11 mouse cellular contexts compared by ENCODE assay signal in the genomic region with DNA sequence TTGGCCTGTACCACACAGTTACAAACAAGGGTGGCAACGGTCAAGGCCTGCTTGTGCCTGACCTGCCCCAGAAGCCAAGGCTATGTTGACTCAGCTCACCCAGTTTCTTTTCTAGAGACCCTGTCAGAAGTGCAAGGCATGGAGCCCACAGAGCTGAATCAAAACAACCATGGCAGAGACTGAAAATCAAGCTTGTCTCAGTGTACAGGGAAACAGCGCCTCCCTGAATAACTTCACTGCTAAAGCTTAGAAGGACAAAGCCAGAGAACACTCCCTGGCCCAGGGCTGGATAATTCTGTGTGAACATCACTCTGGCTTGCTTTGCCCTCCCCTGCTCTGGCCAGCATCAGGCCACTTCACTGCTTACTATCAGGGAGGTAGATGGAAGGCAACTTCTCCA.
DNase-seq lines count a peak whose midpoint lies in the region; ATAC-seq and TF ChIP-seq lines count a peak whose summit lies in the region.
"Had no signal": no experiment of that assay in that cellular context is flagged by ENCODE, and none has a peak within 500 bp of the region (broad histone marks: within the 10 kb centered on the region; RNA-seq: fewer than 3 reads in every experiment).

No protein-coding gene starts in this region.

- H3K4me1 ChIP-seq in kidney, embryonic 15.5 days = peaks cover 26% of the 10 kb centered on the region
- H3K4me1 ChIP-seq in hindbrain, embryonic 15.5 days (replicated peaks) = peaks cover 32% of the 10 kb centered on the region
- H3K4me1 ChIP-seq in midbrain, embryonic 15.5 days = peaks cover 28% of the 10 kb centered on the region
- H3K4me1 ChIP-seq in lung, postnatal 0 days (ENCODE audit: insufficient read depth, low read depth, low read length) = 0 out of 2 replicates have a peak, but pooled peaks cover 5% of the 10 kb centered on the region

- TF ChIP-seq EP300 in lung, postnatal 0 days (IDR thresholded peaks at IDR 0.05) = no peak

- no peak for DNase-seq in kidney, postnatal 4 days
- DNase-seq in brain, embryonic 14.5 days (ENCODE audit: low read depth) = peak; percentile 49
- no peak for DNase-seq in cerebellum, adult 9-11 months
- DNase-seq in ovary, postnatal 14 days (ENCODE audit: low spot score) = no peak
- DNase-seq in lung, postnatal 0 days (ENCODE audit: low spot score) = no peak
- DNase-seq: adrenal gland, adult 8-10 months; layer of hippocampus, adult 9-11 months; lung, postnatal 10 days had no signal

- no peak for ATAC-seq in kidney, embryonic 15.5 days (replicated peaks; ENCODE audit: low FRiP score)
- 0 out of 2 replicates have a peak, but pooled peaks have one; percentile 28 for ATAC-seq in hindbrain, embryonic 15.5 days (ENCODE audit: low FRiP score, low read depth)
- ATAC-seq in midbrain, embryonic 15.5 days (replicated peaks) = no peak
- no peak for ATAC-seq in lung, postnatal 0 days

- TF ChIP-seq CTCF in brain, embryonic 14.5 days (IDR thresholded peaks at IDR 0.05; ENCODE audit: borderline replicate concordance, extremely low read depth, insufficient read depth, insufficient read length) = no peak
- TF ChIP-seq CTCF in lung, postnatal 0 days (IDR thresholded peaks at IDR 0.05) = no peak

- H3K36me3 ChIP-seq in kidney, embryonic 15.5 days = no peaks in the 10 kb centered on the region
- no peaks in the 10 kb centered on the region for H3K36me3 ChIP-seq in hindbrain, embryonic 15.5 days
- no peaks in the 10 kb centered on the region for H3K36me3 ChIP-seq in midbrain, embryonic 15.5 days (replicated peaks)
- H3K36me3 ChIP-seq in lung, postnatal 0 days (ENCODE audit: insufficient read depth, low read length) = no peaks in the 10 kb centered on the region

- no peak overlapping the region for H3K4me2 ChIP-seq in kidney, embryonic 15.5 days
- H3K4me2 ChIP-seq in hindbrain, embryonic 15.5 days = no peak overlapping the region
- no peak overlapping the region for H3K4me2 ChIP-seq in midbrain, embryonic 15.5 days
- no peak overlapping the region for H3K4me2 ChIP-seq in lung, postnatal 0 days (replicated peaks; ENCODE audit: low read depth, low read length)

- H3K27ac ChIP-seq in kidney, embryonic 15.5 days = peak overlapping the region; percentile 52; the same call in 1 of the 2 replicates
- H3K27ac ChIP-seq in hindbrain, embryonic 15.5 days (replicated peaks) = peak overlapping the region; percentile 46; the same call in 1 of the 2 replicates
- peak overlapping the region; percentile 73 for H3K27ac ChIP-seq in midbrain, embryonic 15.5 days
- no peak overlapping the region for H3K27ac ChIP-seq in lung, postnatal 0 days (ENCODE audit: low read length)

- H3K9me3 ChIP-seq in kidney, embryonic 15.5 days (replicated peaks) = no peaks in the 10 kb centered on the region
- H3K9me3 ChIP-seq in hindbrain, embryonic 15.5 days = no peaks in the 10 kb centered on the region
- H3K9me3 ChIP-seq in midbrain, embryonic 15.5 days = no peaks in the 10 kb centered on the region
- no peaks in the 10 kb centered on the region for H3K9me3 ChIP-seq in lung, postnatal 0 days (ENCODE audit: low read length)

- WGBS in kidney, embryonic 15.5 days = 71% methylated on average over 2 of the region's 2 CpGs
- WGBS in hindbrain, embryonic 15.5 days = 79% methylated on average over 2 of the region's 2 CpGs
- WGBS in midbrain, embryonic 15.5 days = 56% methylated on average over 2 of the region's 2 CpGs
- WGBS in lung, postnatal 0 days = 70% methylated on average over 2 of the region's 2 CpGs

- H3K4me3 ChIP-seq in kidney, embryonic 15.5 days (replicated peaks) = no peak overlapping the region
- no peak overlapping the region for H3K4me3 ChIP-seq in hindbrain, embryonic 15.5 days
- no peak overlapping the region for H3K4me3 ChIP-seq in midbrain, embryonic 15.5 days
- no peak overlapping the region for H3K4me3 ChIP-seq in lung, postnatal 0 days (ENCODE audit: low read depth, low read length)

- no peak overlapping the region for H3K9ac ChIP-seq in kidney, embryonic 15.5 days
- H3K9ac ChIP-seq in hindbrain, embryonic 15.5 days = no peak overlapping the region
- H3K9ac ChIP-seq in midbrain, embryonic 15.5 days = no peak overlapping the region
- no peak overlapping the region for H3K9ac ChIP-seq in lung, postnatal 0 days (replicated peaks; ENCODE audit: low read depth)

- no peaks in the 10 kb centered on the region for H3K27me3 ChIP-seq in kidney, embryonic 15.5 days
- no peaks in the 10 kb centered on the region for H3K27me3 ChIP-seq in hindbrain, embryonic 15.5 days
- no peaks in the 10 kb centered on the region for H3K27me3 ChIP-seq in midbrain, embryonic 15.5 days (replicated peaks)
- no peaks in the 10 kb centered on the region for H3K27me3 ChIP-seq in lung, postnatal 0 days (replicated peaks; ENCODE audit: insufficient read depth, low read length)

- TF ChIP-seq POLR2A in brain, embryonic 14.5 days (IDR thresholded peaks at IDR 0.05; ENCODE audit: borderline replicate concordance, extremely low read depth, insufficient read depth, insufficient read length, poor library complexity, severe bottlenecking) = no peak
